Mouse (Mus musculus) embryonic facial prominence, embryonic 13.5 days (tissue): ENCODE measurements around the gene Ptpn18. TPM values are rescaled to one million over a fixed set of nuclear protein-coding genes. Genes with fewer than 3 reads are reported as not detected.

Experiments used
- ATAC-seq: fragments of 200-750 bp; cut with Nextera tagmentation; 2 replicates; pipeline ENCODE4 v1.8.0; 2017; ENCODE audit warnings: low read depth; ENCODE audit not compliant: insufficient number of reproducible peaks, insufficient read depth, low FRiP score, low TSS enrichment
- H3K27ac ChIP-seq: fragments of 300-500 bp; sonication (generic); 2 replicates; pipeline ENCODE4 v1.5.1; 2015; ENCODE audit warnings: moderate library complexity, mild to moderate bottlenecking, inconsistent platforms
- H3K27me3 ChIP-seq: fragments of 300-500 bp; sonication (generic); 2 replicates; pipeline ENCODE4 v1.6.1; 2015; ENCODE audit warnings: mild to moderate bottlenecking, inconsistent platforms
- H3K36me3 ChIP-seq: fragments of 300-500 bp; sonication (generic); 2 replicates; pipeline ENCODE4 v1.6.1; 2015; ENCODE audit warnings: mild to moderate bottlenecking, inconsistent platforms
- H3K4me1 ChIP-seq: fragments of 300-500 bp; sonication (generic); 2 replicates; pipeline ENCODE4 v1.6.1; 2015; ENCODE audit warnings: inconsistent platforms
- H3K4me2 ChIP-seq: fragments of 300-500 bp; sonication (generic); 2 replicates; pipeline ENCODE4 v1.6.1; 2015; ENCODE audit warnings: moderate library complexity, mild to moderate bottlenecking, inconsistent platforms
- H3K4me3 ChIP-seq: fragments of 300-500 bp; sonication (generic); 2 replicates; pipeline ENCODE4 v1.5.1; 2015; ENCODE audit warnings: mild to moderate bottlenecking, inconsistent platforms
- H3K9ac ChIP-seq: fragments of 300-500 bp; sonication (generic); 2 replicates; pipeline ENCODE4 v1.6.1; 2015; ENCODE audit warnings: mild to moderate bottlenecking, inconsistent platforms
- H3K9me3 ChIP-seq: fragments of 300-500 bp; sonication (generic); 2 replicates; pipeline ENCODE4 v1.6.1; 2016; ENCODE audit warnings: inconsistent platforms
- WGBS: fragments of 180-500 bp; shearing (Covaris S2); methylation state at CpG from one replicate; pipeline ENCODE4 v1.1.7; 2015; ENCODE audit warnings: mixed read lengths; 5-methylcytosine and 5-hydroxymethylcytosine counted together
- polyA plus RNA-seq: library from polyadenylated mRNA; unstranded; fragments of >200 nt; fragmentation: Nextera tagmentation; extraction: Ambion mirVana; gene quantifications from 2 replicates; pipeline ENCODE4 v1.2.1, GENCODE M21; 2015

Gene Ptpn18
- 12.6 and 17.0 TPM in 2 replicates for polyA plus RNA-seq

DNA sequence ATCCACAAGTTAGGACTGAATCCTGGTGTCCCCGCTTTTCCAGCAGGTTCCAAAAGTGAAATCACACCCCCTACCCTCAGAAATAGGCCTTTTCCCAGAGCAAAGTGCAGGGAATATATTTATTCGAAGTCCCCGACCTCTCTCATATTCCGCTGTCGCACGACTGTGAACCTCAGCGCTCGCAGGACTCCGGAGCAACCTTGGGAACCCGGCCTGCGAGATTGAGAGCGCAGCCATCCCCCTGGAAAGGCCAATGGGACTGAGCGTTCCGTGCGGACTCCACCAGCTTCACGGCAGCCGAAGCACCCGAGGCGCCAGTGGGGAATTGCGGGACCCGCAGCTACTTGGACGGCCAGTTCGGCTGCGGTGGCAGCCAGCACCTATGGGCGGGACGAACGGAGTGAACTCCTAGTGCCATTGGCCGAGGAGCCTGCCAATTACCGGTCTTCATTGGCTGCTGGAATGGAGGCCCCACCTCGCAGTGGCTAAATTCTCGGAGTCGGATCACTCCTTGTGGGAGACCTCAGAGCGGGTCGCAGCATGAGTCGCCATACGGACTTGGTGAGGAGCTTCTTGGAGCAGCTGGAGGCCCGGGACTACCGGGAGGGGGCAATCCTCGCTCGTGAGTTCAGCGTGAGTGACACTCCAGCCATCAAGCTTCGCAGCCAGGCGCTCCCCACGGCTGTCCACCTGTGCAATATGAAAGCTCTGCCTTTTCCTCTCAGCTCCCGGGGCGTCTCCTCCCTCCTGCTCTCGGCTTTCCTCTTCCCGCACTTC is at the start of gene Ptpn18:
Gene Ptpn18, plus strand, starts transcription at position 479 of the 777 bp plus-strand sequence.
- Histone ChIP-seq H3K4me3 (peak within 1 kb of the TSS; percentile 60), H3K27ac (no peak within 1 kb of the TSS), H3K4me2 (peak within 1 kb of the TSS; percentile 90), H3K9me3 (no peaks in the 10 kb centered on the region), H3K27me3 (peaks cover 66% of the 10 kb centered on the region), H3K36me3 (no peaks in the 10 kb centered on the region), H3K4me1 (peaks cover 7% of the 10 kb centered on the region), H3K9ac (peak within 1 kb of the TSS; percentile 60)
- peak; percentile 69; the same call in 1 of the 2 replicates for ATAC-seq
- under 1% methylated on average over 48 of the region's 48 CpGs for WGBS

DNA sequence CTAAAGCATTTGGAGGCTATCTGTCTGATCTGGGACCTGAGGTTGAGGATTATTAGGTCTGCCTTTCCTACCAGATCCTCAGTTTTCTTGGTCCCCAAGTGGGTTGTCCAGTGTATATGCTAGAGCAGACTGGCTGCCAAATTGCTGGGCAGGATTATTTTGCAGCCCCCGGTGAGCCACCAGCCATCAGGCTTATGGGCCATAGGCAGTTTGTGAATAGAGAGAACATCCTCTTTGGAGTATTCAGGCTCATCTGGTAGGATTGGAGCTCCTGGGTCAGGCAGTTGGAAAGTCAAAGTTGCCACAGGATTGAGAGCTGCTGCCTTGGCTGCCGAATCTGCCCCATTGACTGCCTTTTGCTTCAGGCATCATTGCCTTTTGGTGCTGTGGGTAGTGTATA is 31.1 kb upstream of the Ptpn18 start:
- 95% methylated on average over 2 of the region's 2 CpGs for WGBS
- ATAC-seq = no peak
- Histone ChIP-seq H3K4me1 (peaks cover 11% of the 10 kb centered on the region), H3K9me3 (peaks cover 35% of the 10 kb centered on the region), H3K36me3 (peaks cover 31% of the 10 kb centered on the region), H3K27me3 (no peaks in the 10 kb centered on the region), H3K9ac (no peak overlapping the region), H3K4me2 (no peak overlapping the region), H3K4me3 (no peak overlapping the region), H3K27ac (no peak overlapping the region)

DNA sequence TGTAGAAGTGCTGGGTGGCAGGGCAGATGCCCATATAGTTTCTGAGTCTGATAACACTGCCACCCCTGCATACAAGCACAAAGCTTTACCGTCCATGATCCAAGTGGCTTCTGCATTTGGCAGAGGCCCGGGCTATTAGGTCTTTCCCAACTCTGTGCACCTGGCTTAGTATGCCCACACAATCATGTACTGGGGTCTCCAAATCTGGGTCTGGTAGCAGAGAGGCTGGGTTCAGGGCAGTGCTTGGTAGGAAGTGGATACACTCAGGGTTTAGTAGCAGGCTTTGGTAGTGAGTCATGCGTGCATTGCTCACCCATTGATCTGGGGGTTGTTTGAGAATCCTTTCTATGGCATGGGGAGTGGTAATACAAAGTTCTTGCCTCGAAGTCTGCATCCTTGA is 30.3 kb upstream of the Ptpn18 start:
- H3K27me3 ChIP-seq = no peaks in the 10 kb centered on the region
- no peak overlapping the region for H3K9ac ChIP-seq
- no peak for ATAC-seq
- 94% methylated on average over 4 of the region's 4 CpGs for WGBS
- H3K9me3 ChIP-seq = peaks cover 35% of the 10 kb centered on the region
- no peak overlapping the region for H3K27ac ChIP-seq
- no peak overlapping the region for H3K4me3 ChIP-seq
- H3K4me1 ChIP-seq = peaks cover 17% of the 10 kb centered on the region
- H3K4me2 ChIP-seq = no peak overlapping the region
- peaks cover 31% of the 10 kb centered on the region for H3K36me3 ChIP-seq

DNA sequence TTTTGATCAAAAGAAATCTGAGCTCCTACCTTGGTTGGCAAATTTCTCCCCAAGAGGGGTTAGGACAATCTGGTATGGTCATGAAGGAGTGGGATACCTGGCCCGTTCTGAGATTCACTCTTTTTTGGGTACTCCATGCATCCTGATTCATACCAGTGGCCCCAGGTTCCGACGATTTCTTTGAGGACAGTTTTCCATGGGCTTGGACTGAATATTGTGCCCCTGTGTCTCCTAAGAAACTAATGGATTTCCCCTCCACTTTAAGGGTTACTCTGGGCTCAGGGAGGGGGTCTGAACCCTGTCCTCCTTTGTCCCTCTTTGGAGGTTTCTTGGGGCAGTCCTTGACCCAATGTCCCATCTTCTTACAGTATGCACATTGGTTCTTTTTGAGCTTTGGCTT is 28.6 kb upstream of the Ptpn18 start:
- no peak for ATAC-seq
- 92% methylated on average over 3 of the region's 3 CpGs for WGBS
- Histone ChIP-seq H3K27me3 (no peaks in the 10 kb centered on the region), H3K36me3 (peaks cover 31% of the 10 kb centered on the region), H3K4me3 (no peak overlapping the region), H3K9ac (no peak overlapping the region), H3K4me1 (peaks cover 23% of the 10 kb centered on the region), H3K9me3 (peaks cover 35% of the 10 kb centered on the region), H3K27ac (no peak overlapping the region), H3K4me2 (no peak overlapping the region)

DNA sequence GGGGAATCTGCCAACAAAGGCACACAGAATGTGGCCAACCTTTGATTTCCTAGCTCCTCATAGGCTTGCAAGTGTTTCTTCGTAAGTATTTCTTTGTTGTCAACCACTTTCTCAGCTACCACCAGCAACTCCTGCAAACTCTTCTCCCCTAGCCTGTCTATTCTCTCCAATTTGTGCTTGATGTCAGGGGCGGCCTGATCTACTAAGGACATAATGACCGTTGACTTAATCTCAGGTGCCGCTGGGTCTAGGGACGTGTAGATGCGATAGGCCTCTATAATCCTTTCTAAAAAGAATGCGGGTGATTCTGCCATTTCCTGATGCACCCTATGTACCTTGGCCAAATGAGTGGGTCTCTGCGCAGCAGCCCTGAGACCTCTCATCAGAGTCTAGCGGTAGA is 28.1 kb upstream of the Ptpn18 start:
- ATAC-seq = no peak
- H3K9ac ChIP-seq = no peak overlapping the region
- WGBS = 98% methylated on average over 9 of the region's 9 CpGs

DNA sequence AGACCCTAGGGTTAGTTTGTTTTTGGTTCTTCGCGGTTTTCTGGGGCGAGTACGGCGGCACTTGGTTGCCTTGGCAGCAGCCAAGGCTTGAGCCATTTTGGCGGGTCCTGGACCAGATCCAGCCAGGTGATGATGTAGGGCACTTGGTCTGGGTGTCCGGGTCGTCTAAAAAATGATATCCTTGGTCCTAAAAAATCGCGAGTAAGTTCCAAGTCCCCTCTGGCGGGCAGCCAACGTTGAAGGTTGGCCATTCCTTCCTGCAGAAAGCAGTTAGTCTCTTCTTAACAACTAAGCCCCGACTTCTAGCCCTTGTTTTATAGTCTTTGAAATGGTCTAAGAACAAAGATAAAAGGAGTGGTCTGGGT is 27.2 kb upstream of the Ptpn18 start:
- peak overlapping the region; percentile 64 for H3K4me3 ChIP-seq
- no peaks in the 10 kb centered on the region for H3K27me3 ChIP-seq
- H3K36me3 ChIP-seq = peaks cover 38% of the 10 kb centered on the region
- H3K4me1 ChIP-seq = peaks cover 26% of the 10 kb centered on the region
- ATAC-seq = no peak
- H3K27ac ChIP-seq = peak overlapping the region; percentile 78
- H3K9me3 ChIP-seq = peaks cover 35% of the 10 kb centered on the region
- WGBS = 39% methylated on average over 13 of the region's 13 CpGs
- peak overlapping the region; percentile 67 for H3K4me2 ChIP-seq
- peak overlapping the region; percentile 79 for H3K9ac ChIP-seq

More for the DNA sequence above, 28.1 kb upstream of the Ptpn18 start:
- no peak overlapping the region for H3K4me3 ChIP-seq
- H3K36me3 ChIP-seq = peaks cover 31% of the 10 kb centered on the region
- H3K27me3 ChIP-seq = no peaks in the 10 kb centered on the region
- no peak overlapping the region for H3K4me2 ChIP-seq
- peaks cover 25% of the 10 kb centered on the region for H3K4me1 ChIP-seq
- peaks cover 35% of the 10 kb centered on the region for H3K9me3 ChIP-seq
- no peak overlapping the region for H3K27ac ChIP-seq

DNA sequence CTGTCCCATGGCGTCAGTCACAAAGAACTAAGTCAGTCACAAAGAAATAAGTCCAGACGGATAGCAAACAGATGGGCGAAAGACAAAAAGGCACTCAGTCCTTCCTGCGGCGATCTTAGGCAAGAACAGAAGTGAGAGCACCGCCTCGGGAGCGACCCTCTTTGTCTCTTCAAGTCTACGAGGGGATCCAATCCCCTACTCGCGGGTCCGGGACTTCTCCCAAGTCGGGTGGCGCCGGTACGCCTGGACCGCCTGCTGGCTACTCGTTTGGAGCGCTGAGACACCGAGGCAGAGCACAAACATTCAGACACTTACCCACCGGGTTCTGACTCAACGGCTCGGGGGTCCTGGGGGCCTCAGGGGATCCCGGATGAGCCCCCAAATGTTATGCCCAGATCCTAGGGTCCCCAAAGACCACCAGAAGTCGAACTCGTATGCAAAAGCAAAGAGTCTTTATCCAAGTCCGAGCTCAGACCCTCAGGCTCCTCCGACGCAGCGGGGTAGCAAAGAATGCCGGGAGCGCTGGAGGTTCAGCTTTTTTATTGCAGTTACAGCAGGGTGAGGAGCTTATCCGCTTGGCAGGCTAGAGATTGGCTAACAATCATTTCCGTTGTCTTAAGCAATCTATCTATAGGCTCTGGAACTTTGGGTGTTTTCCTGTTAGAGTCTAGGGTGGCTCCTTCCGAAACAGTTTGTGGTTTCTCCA is 26.6 kb upstream of the Ptpn18 start:
- ATAC-seq = no peak

DNA sequence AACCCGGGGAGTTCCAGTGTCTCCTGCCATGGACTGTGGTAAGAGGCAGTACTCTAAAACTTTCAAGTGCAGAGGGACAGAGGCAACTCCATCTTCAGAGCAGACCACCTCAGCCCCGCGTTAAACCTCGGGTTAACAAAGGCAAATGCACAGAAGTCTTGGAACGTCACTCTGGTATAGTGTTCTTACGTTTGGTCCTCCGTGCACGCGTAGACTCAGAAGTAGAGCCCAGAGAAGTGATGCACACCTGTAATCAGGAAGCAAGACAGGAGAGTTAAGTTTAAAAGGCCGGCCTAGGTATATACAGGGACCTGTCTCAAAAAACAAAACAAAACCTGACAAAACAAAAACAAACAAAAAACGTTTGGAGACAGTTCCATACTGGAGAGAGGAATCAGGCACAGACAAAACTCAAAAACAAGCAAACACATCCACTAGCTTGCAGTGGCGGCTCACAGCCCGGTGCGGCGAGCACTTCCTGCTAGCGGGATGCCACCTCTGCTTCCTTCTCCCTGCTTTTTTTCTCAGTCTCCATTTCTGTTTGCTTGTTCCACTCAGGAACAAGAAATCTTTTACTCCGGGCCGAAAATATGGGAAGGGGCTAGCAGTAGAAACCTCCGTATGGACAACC is 25.6 kb upstream of the Ptpn18 start:
- Histone ChIP-seq H3K9me3 (peaks cover 32% of the 10 kb centered on the region), H3K27ac (peak overlapping the region; percentile 78), H3K36me3 (peaks cover 42% of the 10 kb centered on the region), H3K4me2 (peak overlapping the region; percentile 67), H3K27me3 (no peaks in the 10 kb centered on the region), H3K4me1 (peaks cover 31% of the 10 kb centered on the region), H3K4me3 (peak overlapping the region; percentile 64), H3K9ac (peak overlapping the region; percentile 60)
- no peak for ATAC-seq
- WGBS = 7% methylated on average over 19 of the region's 19 CpGs

More for the DNA sequence above, 26.6 kb upstream of the Ptpn18 start:
- Histone ChIP-seq H3K27me3 (no peaks in the 10 kb centered on the region), H3K4me3 (peak overlapping the region; percentile 64), H3K4me1 (peaks cover 26% of the 10 kb centered on the region), H3K36me3 (peaks cover 42% of the 10 kb centered on the region), H3K27ac (peak overlapping the region; percentile 78), H3K9me3 (peaks cover 35% of the 10 kb centered on the region), H3K4me2 (peak overlapping the region; percentile 67), H3K9ac (peak overlapping the region; percentile 79)
- WGBS = 6% methylated on average over 35 of the region's 35 CpGs

DNA sequence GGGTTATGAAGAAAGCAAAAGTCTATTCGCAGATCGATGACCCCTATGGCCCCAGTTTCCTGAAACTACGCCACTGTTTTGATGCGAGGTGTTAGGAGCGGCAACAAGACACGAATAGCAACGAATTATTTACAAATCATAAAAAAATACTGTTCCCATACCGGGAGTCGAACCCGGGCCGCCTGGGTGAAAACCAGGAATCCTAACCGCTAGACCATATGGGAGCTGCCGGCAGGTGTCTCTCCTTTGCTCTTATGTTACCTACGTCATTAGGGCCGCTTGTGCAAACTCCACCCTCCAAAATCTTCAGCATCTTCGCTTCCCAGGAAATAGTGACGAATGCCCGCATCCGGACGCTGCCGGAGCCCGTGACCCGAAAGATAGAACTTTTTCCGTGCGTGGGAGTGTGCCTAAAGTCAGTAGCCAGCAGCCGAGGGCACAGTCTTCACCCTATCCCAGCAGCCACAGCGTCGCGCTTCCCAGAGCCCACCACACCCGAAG is 24.9 kb upstream of the Ptpn18 start:
- H3K9me3 ChIP-seq = peaks cover 25% of the 10 kb centered on the region
- H3K36me3 ChIP-seq = peaks cover 36% of the 10 kb centered on the region
- WGBS = under 1% methylated on average over 30 of the region's 30 CpGs
- ATAC-seq = no peak
- peak overlapping the region; percentile 67 for H3K4me2 ChIP-seq
- peak overlapping the region; percentile 76 for H3K27ac ChIP-seq
- peak overlapping the region; percentile 75 for H3K9ac ChIP-seq
- H3K4me3 ChIP-seq = peak overlapping the region; percentile 64
- no peaks in the 10 kb centered on the region for H3K27me3 ChIP-seq
- peaks cover 31% of the 10 kb centered on the region for H3K4me1 ChIP-seq

DNA sequence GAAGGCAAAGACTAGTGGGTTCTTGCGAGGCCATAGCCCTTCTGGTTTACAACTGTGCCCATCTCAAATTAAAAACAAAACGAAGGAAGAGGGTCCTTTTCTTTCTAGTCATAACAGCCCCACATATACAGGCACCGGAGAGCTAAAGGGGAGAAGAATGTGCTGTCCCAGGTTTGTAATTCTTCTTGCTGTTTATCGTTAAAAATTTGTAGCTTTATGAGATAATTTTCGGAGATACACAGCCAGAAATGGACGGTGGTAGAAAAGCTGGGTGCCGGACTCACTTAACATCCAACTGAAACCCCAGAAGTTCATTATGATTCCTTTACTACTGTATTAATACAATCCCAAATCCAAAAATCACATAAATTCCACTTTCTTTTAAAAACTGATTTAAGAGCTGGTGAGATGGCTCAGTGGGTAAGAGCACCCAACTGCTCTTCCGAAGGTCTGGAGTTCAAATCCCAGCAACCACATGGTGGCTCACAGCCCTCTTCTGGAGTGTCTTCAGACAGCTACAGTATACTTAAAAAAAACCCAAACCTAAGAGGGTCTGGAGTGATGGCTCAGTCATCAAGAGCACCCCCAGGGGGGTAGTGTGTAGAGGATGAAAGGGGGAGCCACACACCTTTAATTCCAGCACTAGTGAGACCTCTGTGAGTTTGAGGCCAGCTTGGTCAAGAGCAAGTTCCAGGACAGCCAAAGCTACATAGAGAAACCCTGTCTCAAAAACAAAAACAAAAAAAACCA is 24.0 kb upstream of the Ptpn18 start:
- Histone ChIP-seq H3K4me3 (peak overlapping the region; percentile 64), H3K4me2 (peak overlapping the region; percentile 67), H3K4me1 (peaks cover 31% of the 10 kb centered on the region), H3K9me3 (peaks cover 18% of the 10 kb centered on the region), H3K36me3 (peaks cover 27% of the 10 kb centered on the region), H3K27ac (peak overlapping the region; percentile 76), H3K9ac (peak overlapping the region; percentile 75), H3K27me3 (no peaks in the 10 kb centered on the region)
- no peak for ATAC-seq
- WGBS = 29% methylated on average over 8 of the region's 8 CpGs

DNA sequence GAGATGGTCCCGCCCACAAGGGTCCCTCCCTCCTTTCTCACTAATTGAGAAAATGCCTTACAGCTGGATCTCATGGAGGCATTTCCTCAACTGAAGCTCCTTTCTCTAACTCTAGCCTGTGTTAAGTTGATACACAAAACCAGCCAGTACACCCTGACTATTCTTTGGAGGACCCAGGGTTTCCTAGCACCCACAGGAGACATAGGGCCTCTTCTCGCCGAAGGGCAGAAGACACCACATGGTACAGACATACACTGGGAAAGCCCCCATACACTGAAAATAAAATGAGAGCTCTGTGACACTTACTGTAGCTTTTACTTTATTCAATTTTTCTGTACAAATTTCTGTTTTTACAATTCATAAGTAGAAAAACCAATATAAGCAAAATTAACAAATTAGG is 23.2 kb upstream of the Ptpn18 start:
- 68% methylated on average over 3 of the region's 3 CpGs for WGBS

More for the DNA sequence above, 23.2 kb upstream of the Ptpn18 start:
- peaks cover 37% of the 10 kb centered on the region for H3K4me1 ChIP-seq
- no peak overlapping the region for H3K4me3 ChIP-seq
- no peaks in the 10 kb centered on the region for H3K27me3 ChIP-seq
- peaks cover 19% of the 10 kb centered on the region for H3K36me3 ChIP-seq
- no peak for ATAC-seq
- H3K9me3 ChIP-seq = peaks cover 9% of the 10 kb centered on the region
- no peak overlapping the region for H3K27ac ChIP-seq
- no peak overlapping the region for H3K9ac ChIP-seq
- H3K4me2 ChIP-seq = no peak overlapping the region
